Mouse (Mus musculus) kidney, adult 11 months (tissue): ENCODE data around the gene Prdx3.
"Not testable (repeated sequence)": the region's sequence is repeated elsewhere in the genome, so short reads cannot be mapped to it uniquely, and the experiment has no call there.

Source experiments
- DNase-seq: peaks from one replicate; pipeline ENCODE4 v3.0.0; 2022

The Prdx3 gene

GRCm38 (mm10) chr19:60874064-60874694, at the start of gene Prdx3:
Prdx3 (minus strand) TSS chr19:60874556.
- peak; percentile 97 for DNase-seq

GRCm38 (mm10) chr19:60916869-60917570, 42.7 kb upstream of the Prdx3 start:
- DNase-seq = no peak

- no peak for DNase-seq
Measured at GRCm38 (mm10) chr19:60915862-60916261, 41.5 kb upstream of the Prdx3 start.

- no peak for DNase-seq
Measured at GRCm38 (mm10) chr19:60915236-60915635, 40.9 kb upstream of the Prdx3 start.

GRCm38 (mm10) chr19:60911653-60912052, 37.3 kb upstream of the Prdx3 start:
- no peak for DNase-seq

GRCm38 (mm10) chr19:60910304-60910703, 35.9 kb upstream of the Prdx3 start:
- DNase-seq = no peak

- no peak for DNase-seq
Measured at GRCm38 (mm10) chr19:60905477-60905876, 31.1 kb upstream of the Prdx3 start.

GRCm38 (mm10) chr19:60903971-60904370, 29.6 kb upstream of the Prdx3 start:
- no peak for DNase-seq

GRCm38 (mm10) chr19:60903139-60903538, 28.8 kb upstream of the Prdx3 start:
- DNase-seq = no peak

- no peak for DNase-seq
Measured at GRCm38 (mm10) chr19:60895251-60895880, 21.0 kb upstream of the Prdx3 start.

- peak; percentile 40 for DNase-seq
Measured at GRCm38 (mm10) chr19:60891934-60892547, 17.7 kb upstream of the Prdx3 start.

GRCm38 (mm10) chr19:60891123-60891470, 16.7 kb upstream of the Prdx3 start:
- no peak for DNase-seq

GRCm38 (mm10) chr19:60890391-60891122, 16.2 kb upstream of the Prdx3 start:
- DNase-seq = no peak

GRCm38 (mm10) chr19:60889714-60890315, 15.5 kb upstream of the Prdx3 start, which contains the start of gene Grk5:
Grk5 (plus strand) TSS chr19:60889749.
- DNase-seq = peak; percentile 94

GRCm38 (mm10) chr19:60889101-60889713, 14.9 kb upstream of the Prdx3 start:
- DNase-seq = peak; percentile 81

GRCm38 (mm10) chr19:60887637-60888036, 13.3 kb upstream of the Prdx3 start:
- no peak for DNase-seq

GRCm38 (mm10) chr19:60883129-60883528, 8.8 kb upstream of the Prdx3 start:
- DNase-seq = peak; percentile 39

- DNase-seq = peak; percentile 43
Measured at GRCm38 (mm10) chr19:60873501-60873900, 855 bp downstream of the Prdx3 start.

GRCm38 (mm10) chr19:60872272-60872671, 2.1 kb downstream of the Prdx3 start:
- no peak for DNase-seq

GRCm38 (mm10) chr19:60871366-60871765, 3.0 kb downstream of the Prdx3 start:
- DNase-seq = no peak

GRCm38 (mm10) chr19:60870489-60870888, 3.9 kb downstream of the Prdx3 start:
- no peak for DNase-seq

- DNase-seq = not testable (repeated sequence)
Measured at GRCm38 (mm10) chr19:60866169-60866568, 8.2 kb downstream of the Prdx3 start.
